Mouse (Mus musculus): Measurements from ENCODE around the gene Atl1. TPM values are rescaled to one million over a fixed set of nuclear protein-coding genes. Genes with fewer than 3 reads are reported as not detected.

The Atl1 gene
- polyA plus RNA-seq, 2 experiments from 2014 or later, result 0.31 to 1.2 TPM

GRCm38 (mm10) chr12:69945861-69946260 lies 53.4 kb downstream of the Atl1 start:
- ATAC-seq, result no peak

- ATAC-seq, result no peak
Observed at GRCm38 (mm10) chr12:69947502-69947901, 55.1 kb downstream of the Atl1 start.

- ATAC-seq, result no peak
Observed at GRCm38 (mm10) chr12:69957378-69957777, 65.0 kb downstream of the Atl1 start.

DNA sequence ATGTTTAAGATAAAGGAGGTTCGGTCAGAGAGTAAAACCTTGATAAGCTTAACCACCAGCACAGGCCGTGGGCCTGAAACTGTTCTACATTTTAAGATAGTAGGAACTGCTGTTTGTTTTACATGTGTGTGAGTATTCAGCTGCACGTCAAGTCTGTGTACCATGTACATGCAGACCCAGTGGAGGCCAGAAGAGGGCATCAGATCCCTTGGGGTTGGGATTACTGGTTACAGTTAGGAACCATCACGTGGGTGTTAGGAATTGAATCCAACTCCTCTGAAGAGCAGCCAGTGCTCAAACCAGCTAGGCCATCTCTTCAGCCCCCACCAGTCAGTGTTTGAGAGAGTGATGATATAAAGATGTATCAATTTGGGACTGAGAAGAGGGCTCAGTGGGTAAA lies 70.1 kb downstream of the Atl1 start:
- ATAC-seq, result peak; percentile 83

GRCm38 (mm10) chr12:69963141-69963540 lies 70.7 kb downstream of the Atl1 start:
- ATAC-seq, result no peak

- ATAC-seq, result no peak
Observed at GRCm38 (mm10) chr12:69965644-69966043, 73.2 kb downstream of the Atl1 start.

DNA sequence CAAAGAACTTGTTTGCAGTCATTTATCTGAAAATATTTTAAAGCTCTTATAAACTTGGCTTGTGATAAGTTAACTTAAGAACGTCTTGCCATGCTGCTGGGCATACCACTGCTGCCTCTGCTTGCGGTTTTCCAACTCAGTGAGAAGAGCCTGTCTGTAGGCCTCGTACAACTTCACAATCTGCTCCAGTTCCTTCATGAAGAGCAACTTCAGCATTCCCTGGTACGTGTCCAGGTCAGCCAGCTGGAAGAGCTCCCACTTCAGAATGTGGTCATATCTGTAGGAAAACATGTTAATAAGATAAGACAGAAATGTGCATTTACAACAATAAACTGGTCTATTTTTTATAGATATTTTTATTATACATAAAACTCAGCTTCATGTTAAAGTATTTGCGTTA lies 73.7 kb downstream of the Atl1 start:
- ATAC-seq, result no peak

DNA sequence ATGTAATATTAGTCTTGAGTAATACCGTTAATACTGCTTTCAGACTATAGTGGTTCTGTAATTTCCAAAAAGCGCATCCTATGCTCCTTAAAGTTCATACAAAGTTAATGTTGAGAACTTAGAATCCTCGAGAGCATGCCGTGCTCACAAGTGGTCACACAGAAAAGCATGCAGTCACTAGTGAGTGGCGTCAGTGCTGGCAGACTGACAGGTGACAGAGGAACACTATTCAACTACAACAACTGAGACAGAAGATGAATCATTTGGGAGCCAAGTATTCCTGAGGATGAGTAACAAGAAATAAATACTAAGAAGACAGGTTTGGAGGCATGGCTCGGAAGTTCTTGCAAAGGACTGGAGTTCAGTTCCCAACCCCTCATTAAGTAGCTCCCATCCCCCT lies 74.7 kb downstream of the Atl1 start:
- no peak for ATAC-seq

- no peak for ATAC-seq
Observed at GRCm38 (mm10) chr12:69968154-69968553, 75.7 kb downstream of the Atl1 start.

DNA sequence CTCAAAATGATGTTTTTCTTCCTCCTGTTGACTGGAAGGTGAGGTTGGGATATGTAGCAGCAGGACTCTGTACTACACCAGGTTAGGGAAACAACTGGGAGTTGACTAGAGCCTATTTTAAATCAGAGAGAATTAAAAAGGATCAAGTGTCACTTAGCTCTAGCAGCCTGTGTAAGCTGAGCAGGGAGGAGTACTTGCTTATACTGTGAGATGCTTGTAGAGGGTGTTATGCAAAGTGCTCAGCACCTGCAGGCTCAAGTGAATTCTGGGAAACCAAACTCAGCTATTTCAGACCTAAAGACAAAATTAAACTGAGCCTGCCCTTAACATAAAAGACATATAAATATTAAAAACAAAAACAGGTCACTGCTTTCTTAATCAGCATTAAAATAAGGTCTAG lies 81.3 kb downstream of the Atl1 start:
- ATAC-seq, result no peak

DNA sequence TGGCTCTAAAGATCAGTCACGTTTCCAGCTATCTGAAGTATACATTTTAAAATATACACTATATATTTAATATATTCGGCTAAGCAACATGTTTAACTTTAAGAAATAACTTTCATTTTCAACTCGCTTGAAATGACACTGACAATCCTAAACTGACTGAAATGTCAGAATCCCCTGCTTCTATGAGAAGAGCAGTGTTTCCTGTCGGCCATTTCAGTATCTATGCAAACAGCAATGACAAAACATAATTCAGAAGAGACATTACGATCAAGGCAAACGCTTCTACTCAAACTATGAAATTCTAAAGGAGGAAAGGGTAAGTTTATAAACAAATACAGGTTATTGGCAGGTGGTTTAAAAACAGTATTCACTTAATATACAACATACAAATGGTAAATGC lies 84.3 kb downstream of the Atl1 start:
- ATAC-seq, result peak; percentile 88

GRCm38 (mm10) chr12:69977376-69977998 lies 85.1 kb downstream of the Atl1 start:
- peak; percentile 12 for ATAC-seq

DNA sequence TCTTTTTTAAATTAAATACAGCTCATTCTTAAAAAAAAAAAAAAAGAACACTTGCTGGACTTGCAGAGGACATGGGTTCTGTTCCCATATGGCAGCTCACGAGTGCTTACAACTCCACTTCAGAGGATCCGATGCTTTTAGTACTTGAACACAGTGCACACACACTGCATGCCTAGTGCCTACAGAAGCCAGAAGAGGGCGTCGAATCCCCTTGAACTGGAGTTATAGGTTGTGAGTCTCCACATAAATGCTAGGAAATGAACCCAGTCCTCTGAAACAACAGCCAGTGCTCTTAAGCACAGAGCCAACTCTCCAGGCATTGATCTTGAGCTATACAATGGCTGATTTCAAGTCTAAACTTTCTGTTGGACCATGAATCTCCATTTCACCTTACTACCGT lies 90.5 kb downstream of the Atl1 start:
- ATAC-seq, result no peak

GRCm38 (mm10) chr12:69985546-69985945 lies 93.1 kb downstream of the Atl1 start:
- ATAC-seq, result no peak

- peak; percentile 41 for ATAC-seq
Observed at GRCm38 (mm10) chr12:69986241-69986762, 93.9 kb downstream of the Atl1 start.

GRCm38 (mm10) chr12:69986786-69987497 lies 94.5 kb downstream of the Atl1 start, which contains the start of gene Sav1:
Sav1 (minus strand) TSS chr12:69987002.
- ATAC-seq, result peak; percentile 64

- ATAC-seq, result no peak
Observed at GRCm38 (mm10) chr12:69995382-69995781, 103.0 kb downstream of the Atl1 start.

DNA sequence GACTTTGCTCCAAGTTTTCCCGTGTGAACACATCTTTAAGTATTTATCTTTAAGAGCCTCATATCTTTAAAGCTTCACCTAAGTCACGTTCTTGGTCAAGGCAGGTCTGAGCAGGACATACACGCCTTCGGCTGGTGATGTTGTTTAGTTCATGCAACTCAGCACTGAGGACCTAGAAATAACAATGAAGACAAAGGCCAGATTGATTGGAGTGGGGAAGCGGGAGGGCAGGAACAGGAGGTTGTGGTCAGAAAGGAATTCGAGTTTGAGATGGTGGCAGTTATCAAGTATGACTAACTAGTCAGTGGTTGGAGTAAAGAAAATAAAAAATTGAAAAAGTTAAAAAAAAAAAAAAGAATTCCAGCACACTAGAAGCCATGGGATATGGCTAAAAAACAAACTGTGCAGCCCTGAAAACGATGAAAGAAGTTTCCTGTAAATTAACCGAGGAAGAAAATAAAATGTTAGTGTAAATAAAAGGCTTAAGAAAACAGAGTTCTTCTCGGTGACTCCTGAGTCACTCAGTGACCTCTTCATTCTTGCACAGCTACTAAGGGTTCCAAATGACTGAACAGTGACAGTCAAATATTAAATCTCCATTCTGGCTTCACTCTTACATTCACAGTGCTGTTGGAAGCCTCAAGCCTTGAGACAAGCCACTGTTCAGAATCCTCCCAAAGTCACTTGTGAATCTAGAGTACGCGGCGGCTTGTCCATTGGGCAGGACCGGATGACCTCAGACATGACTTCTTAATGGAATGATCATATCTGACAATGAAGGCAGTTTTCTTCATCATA lies 106.0 kb downstream of the Atl1 start:
- ATAC-seq, result no peak

DNA sequence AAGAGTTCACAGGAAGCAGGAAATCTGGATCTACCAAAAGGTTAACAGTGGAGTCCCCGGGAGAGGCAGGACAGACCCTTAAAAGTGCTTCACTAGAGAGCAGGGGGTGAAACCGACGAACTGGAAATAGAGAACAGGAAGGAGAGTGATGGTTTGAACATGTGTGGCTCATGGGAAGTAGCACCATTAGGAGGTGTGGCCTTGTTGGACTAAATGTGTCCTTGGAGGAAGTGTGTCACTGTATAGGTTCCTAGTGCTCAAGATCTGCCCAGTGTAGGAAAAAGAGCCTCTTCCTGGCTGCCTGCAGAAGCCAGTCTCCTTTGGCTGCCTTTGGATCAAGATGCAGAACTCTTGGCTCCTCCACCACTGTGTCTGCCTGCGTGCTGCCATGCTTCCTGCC lies 112.7 kb downstream of the Atl1 start:
- ATAC-seq, result no peak

GRCm38 (mm10) chr12:70010356-70010755 lies 117.9 kb downstream of the Atl1 start:
- no peak for ATAC-seq

DNA sequence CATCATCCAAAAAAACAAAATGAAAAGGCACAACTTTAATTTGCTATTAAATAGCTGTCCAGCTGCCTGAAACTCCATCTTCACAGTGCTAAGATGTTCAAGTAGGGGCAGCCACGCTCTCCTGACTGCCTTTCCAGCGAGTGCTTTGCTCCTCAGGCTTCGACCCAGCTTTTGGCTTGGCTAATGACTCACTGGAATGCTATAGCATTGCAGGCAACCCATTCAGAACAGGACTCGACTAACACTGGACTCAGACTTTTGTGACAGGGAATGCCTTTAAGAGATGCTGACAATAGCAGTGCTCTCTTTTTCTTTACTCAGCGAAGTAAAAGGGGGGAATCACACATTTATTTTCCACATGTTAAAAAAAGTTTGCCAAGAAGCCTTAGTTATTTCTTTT lies 119.3 kb downstream of the Atl1 start:
- no peak for ATAC-seq

DNA sequence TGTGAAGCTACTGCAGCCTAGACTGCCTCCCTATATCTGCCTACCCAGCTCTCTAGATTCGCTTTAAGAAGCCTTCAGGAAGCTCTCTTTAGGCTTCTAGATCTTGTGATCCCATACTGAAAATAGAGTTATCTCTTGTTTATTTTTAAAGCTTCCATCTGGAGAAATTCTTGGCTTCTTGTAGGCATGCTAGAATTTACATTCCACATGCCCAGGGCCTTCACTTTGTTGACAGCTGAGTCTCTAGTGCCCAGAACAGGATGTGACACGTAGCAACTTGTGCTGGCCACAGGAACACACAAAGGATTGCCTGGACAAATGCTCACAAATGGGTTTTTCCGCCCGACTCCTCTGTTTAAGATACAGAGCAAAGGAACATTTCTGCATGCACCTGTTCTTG lies 123.5 kb downstream of the Atl1 start:
- ATAC-seq, result no peak
